Mouse (Mus musculus) liver, adult 2 months (tissue): ENCODE results near the gene Ephx4.

Experiments
- CTCF ChIP-seq: fragments of 200-500 bp; IDR thresholded peaks from 2 replicates; pipeline ENCODE4 v1.5.1; 2011; ENCODE audit warnings: low read depth, low read length, control low read depth
- POLR2A ChIP-seq: fragments of 200-500 bp; IDR thresholded peaks from 2 replicates; pipeline ENCODE4 v1.6.1; 2011; ENCODE audit warnings: low read length, control low read depth; ENCODE audit not compliant: insufficient read depth; ENCODE audit errors: extremely low read depth

- TF ChIP-seq CTCF (no peak), POLR2A (no peak)
These were observed 8.1 kb upstream of the Ephx4 start for GRCm38 (mm10) chr5:107394437-107394836.
